Mouse (Mus musculus) midbrain, postnatal 0 days (tissue): Measurements from ENCODE around the gene Trim30d. TPM values are rescaled to one million over a fixed set of nuclear protein-coding genes. Genes with fewer than 3 reads are reported as not detected.
"Not testable (repeated sequence)": the region's sequence is repeated elsewhere in the genome, so short reads cannot be mapped to it uniquely, and the experiment has no call there.

Experiments
- ATAC-seq: fragments of 200-750 bp; cut with Nextera tagmentation; 2 replicates; pipeline ENCODE4 v1.8.0; 2017; ENCODE audit warnings: moderate number of reproducible peaks, mild to moderate bottlenecking, moderate TSS enrichment, moderate library complexity; ENCODE audit not compliant: low FRiP score
- DNase-seq: peaks from one replicate; pipeline ENCODE4 v3.0.0-alpha.2; 2015; ENCODE audit warnings: low spot score
- H3K27ac ChIP-seq: fragments of 300-500 bp; sonication (generic); 2 replicates; pipeline ENCODE4 v1.5.1; 2014; ENCODE audit warnings: low read depth, mild to moderate bottlenecking, low read length, mixed read lengths
- H3K27me3 ChIP-seq: fragments of 300-500 bp; sonication (generic); 2 replicates; pipeline ENCODE4 v1.6.1; 2014; ENCODE audit warnings: low read length, control low read depth, mixed read lengths; ENCODE audit not compliant: insufficient read depth
- H3K36me3 ChIP-seq: fragments of 300-500 bp; sonication (generic); 2 replicates; pipeline ENCODE4 v1.6.1; 2014; ENCODE audit warnings: low read length, control low read depth, mixed read lengths; ENCODE audit not compliant: insufficient read depth
- H3K4me1 ChIP-seq: fragments of 300-500 bp; sonication (generic); 2 replicates; pipeline ENCODE4 v1.6.1; 2014; ENCODE audit warnings: mild to moderate bottlenecking, control low read depth, antibody characterized with exemption, low read length, mixed read lengths; ENCODE audit not compliant: insufficient read depth
- H3K4me2 ChIP-seq: fragments of 300-500 bp; sonication (generic); 2 replicates; pipeline ENCODE4 v1.6.1; 2014; ENCODE audit warnings: low read depth, mild to moderate bottlenecking, low read length, mixed read lengths; ENCODE audit not compliant: poor library complexity, severe bottlenecking
- H3K4me3 ChIP-seq: fragments of 300-500 bp; sonication (generic); 2 replicates; pipeline ENCODE4 v1.5.1; 2014; ENCODE audit warnings: low read depth, mild to moderate bottlenecking, low read length, moderate library complexity
- H3K9ac ChIP-seq: fragments of 300-500 bp; sonication (generic); replicated peaks from 2 replicates; pipeline ENCODE4 v1.6.1; 2014; ENCODE audit warnings: mild to moderate bottlenecking, low read length, moderate library complexity, mixed read lengths; ENCODE audit not compliant: poor library complexity, severe bottlenecking
- H3K9me3 ChIP-seq: fragments of 300-500 bp; sonication (generic); 2 replicates; pipeline ENCODE4 v1.6.1; 2016; ENCODE audit warnings: low read length, control low read depth
- CTCF ChIP-seq: IDR thresholded peaks from 2 replicates; pipeline ENCODE4 v1.5.1; 2016; ENCODE audit warnings: antibody characterized with exemption, mild to moderate bottlenecking
- WGBS: fragments of 180-500 bp; shearing (Covaris S2); extraction: QIAGEN DNeasy Blood & Tissue Kit; methylation state at CpG from one replicate; pipeline ENCODE4 v1.1.7; 2014; 5-methylcytosine and 5-hydroxymethylcytosine counted together
- polyA plus RNA-seq: library from polyadenylated mRNA; unstranded; fragments of >200 nt; fragmentation: Nextera tagmentation; extraction: Ambion mirVana; gene quantifications from 2 replicates; pipeline ENCODE4 v1.2.1, GENCODE M21; 2015
- total RNA-seq: library from RNA; depleted of rRNA; stranded (reverse); fragments of >200 nt; gene quantifications from 2 replicates; pipeline ENCODE4 v1.2.3, GENCODE M21; 2014; rRNA removed

The Trim30d gene
- 1.7 and 1.9 TPM in 2 replicates for total RNA-seq
- 0.90 and 1.1 TPM in 2 replicates for polyA plus RNA-seq

- peak; percentile 35; the same call in 1 of the 2 replicates for TF ChIP-seq CTCF
- not testable (repeated sequence) for H3K4me1 ChIP-seq
Measured at GRCm38 (mm10) chr7:104507421-104508065, at the start of gene Trim30d. TSS of gene Trim30d (minus strand) at chr7:104507849.

DNA sequence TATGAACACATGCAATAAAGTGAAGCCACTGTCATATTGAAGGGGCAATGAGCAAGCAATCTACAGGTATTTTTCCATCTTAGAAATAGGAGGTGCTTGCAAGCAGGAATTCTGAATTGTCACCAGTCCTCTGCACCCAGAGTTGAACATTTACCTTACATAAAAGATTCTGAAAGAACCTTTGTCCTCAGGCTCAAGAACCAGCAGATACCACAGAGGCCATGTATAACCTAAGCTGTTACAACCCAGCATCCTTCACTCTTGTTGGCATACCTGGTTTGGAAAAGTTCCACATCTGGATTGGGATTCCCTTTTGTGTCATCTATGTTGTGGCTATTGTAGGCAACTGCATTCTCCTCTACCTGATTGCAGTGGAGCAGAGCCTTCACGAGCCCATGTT is 45.1 kb upstream of the Trim30d start:
- DNase-seq (no peak), ATAC-seq (no peak)
- H3K36me3 ChIP-seq: no peaks in the 10 kb centered on the region
- no peak for TF ChIP-seq CTCF
- no peak overlapping the region for H3K4me3 ChIP-seq
- H3K9ac ChIP-seq: no peak overlapping the region
- H3K4me1 ChIP-seq: no peaks in the 10 kb centered on the region
- no peak overlapping the region for H3K27ac ChIP-seq
- H3K4me2 ChIP-seq: no peak overlapping the region
- WGBS: 76% methylated on average over 1 of the region's 1 CpGs
- H3K27me3 ChIP-seq: no peaks in the 10 kb centered on the region
- no peaks in the 10 kb centered on the region for H3K9me3 ChIP-seq

More at GRCm38 (mm10) chr7:104507421-104508065, at the start of gene Trim30d:
- H3K27ac ChIP-seq, H3K9me3 ChIP-seq, H3K4me2 ChIP-seq, H3K27me3 ChIP-seq, ATAC-seq, H3K4me3 ChIP-seq, H3K9ac ChIP-seq, H3K36me3 ChIP-seq, DNase-seq: not testable (repeated sequence)

DNA sequence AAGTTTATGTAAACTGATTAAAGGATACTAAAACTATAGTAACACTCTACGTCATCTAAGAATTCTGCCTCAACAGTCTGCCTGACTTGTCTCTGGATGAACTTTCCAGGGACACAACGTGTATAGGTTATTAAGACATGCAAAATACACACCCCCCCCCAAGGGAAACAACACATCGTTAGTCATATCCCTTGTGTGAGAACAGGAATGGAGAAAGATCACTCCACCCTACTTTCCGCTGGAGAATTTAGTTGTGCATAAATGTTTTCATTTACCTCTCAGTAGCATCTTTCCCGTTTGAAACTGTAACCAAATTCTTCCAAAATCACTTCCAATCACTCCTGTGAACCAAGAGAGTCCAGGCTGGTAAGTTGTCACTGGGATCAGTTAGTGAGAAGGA is 42.2 kb upstream of the Trim30d start, which contains the start of gene Olfr651:
TSS of gene Olfr651 (plus strand) at position 301 of the 400 bp plus-strand sequence.
- Histone ChIP-seq H3K36me3 (no peaks in the 10 kb centered on the region), H3K4me1 (no peaks in the 10 kb centered on the region), H3K27ac (no peak within 1 kb of the TSS), H3K9ac (no peak within 1 kb of the TSS), H3K4me3 (no peak within 1 kb of the TSS), H3K4me2 (no peak within 1 kb of the TSS), H3K9me3 (no peaks in the 10 kb centered on the region), H3K27me3 (no peaks in the 10 kb centered on the region)
- no peak for TF ChIP-seq CTCF
- ATAC-seq: no peak
- DNase-seq: no peak
- WGBS: 81% methylated on average over 5 of the region's 5 CpGs

GRCm38 (mm10) chr7:104501589-104502371 is 5.9 kb downstream of the Trim30d start:
- no peak for DNase-seq

DNA sequence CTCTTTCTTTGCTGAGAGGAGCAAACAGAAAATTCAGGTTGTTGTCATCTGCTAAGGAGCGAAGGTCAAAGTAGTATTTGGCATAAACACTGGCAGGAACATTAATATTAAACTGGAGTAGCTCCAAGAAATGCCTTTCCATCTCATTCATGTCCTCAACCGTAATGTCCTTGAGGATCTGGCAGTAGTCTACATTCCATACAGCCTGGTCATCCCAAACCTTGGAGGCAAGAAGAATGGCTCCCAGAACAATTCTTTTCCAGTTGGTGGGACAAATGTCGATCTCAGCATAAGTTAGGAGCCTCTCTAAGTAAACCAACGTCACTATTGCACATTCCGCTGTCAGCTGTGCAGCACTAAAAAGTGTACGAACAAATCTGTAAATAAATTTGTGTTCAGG is 6.5 kb downstream of the Trim30d start:
- not testable (repeated sequence) for H3K4me1 ChIP-seq, H3K4me3 ChIP-seq, ATAC-seq, H3K4me2 ChIP-seq, H3K27ac ChIP-seq, H3K36me3 ChIP-seq, H3K9ac ChIP-seq, H3K27me3 ChIP-seq, DNase-seq, H3K9me3 ChIP-seq
- WGBS: 77% methylated on average over 6 of the region's 6 CpGs

More at GRCm38 (mm10) chr7:104501589-104502371, 5.9 kb downstream of the Trim30d start:
- no peaks in the 10 kb centered on the region for H3K36me3 ChIP-seq
- no peaks in the 10 kb centered on the region for H3K4me1 ChIP-seq
- no peaks in the 10 kb centered on the region for H3K9me3 ChIP-seq
- WGBS: 3% methylated on average over 46 of the region's 59 CpGs
- peak overlapping the region; percentile 55 for H3K4me3 ChIP-seq
- no peak for TF ChIP-seq CTCF
- H3K27me3 ChIP-seq: no peaks in the 10 kb centered on the region
- no peak overlapping the region for H3K27ac ChIP-seq
- ATAC-seq: peak; percentile 88
- peak overlapping the region; percentile 52 for H3K4me2 ChIP-seq
- H3K9ac ChIP-seq: peak overlapping the region; percentile 56; the same call in 1 of the 2 replicates

DNA sequence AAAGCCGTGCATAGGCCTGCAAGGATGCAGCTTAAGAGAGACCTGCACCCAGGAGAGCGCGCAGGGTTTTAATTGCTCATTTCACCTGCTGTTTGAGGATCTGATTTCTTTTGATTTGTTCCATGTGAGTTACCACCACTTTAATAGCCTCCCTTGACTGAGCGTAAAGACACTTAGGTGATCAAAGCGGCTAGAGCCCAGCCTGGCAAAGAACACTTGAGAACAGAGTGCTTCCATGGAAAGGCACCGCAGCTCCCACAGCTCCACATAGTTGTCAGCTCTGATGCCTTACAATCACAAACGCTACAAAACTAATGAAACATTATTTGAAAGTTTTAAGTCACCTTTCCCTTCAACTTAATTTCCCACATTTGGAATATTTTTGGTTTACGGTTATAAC is 8.2 kb downstream of the Trim30d start:
- ATAC-seq, H3K9me3 ChIP-seq, H3K4me3 ChIP-seq, H3K4me1 ChIP-seq, H3K4me2 ChIP-seq, H3K9ac ChIP-seq, H3K36me3 ChIP-seq, H3K27ac ChIP-seq, DNase-seq, H3K27me3 ChIP-seq: not testable (repeated sequence)
- WGBS: 51% methylated on average over 6 of the region's 8 CpGs
